Mouse (Mus musculus) adrenal gland, postnatal 4 days (tissue): ENCODE measurements at regions not wholly inside any gene's neighbourhood (a gene's known extent, or its start where the extent isn't known, plus 50 kb on each side); places are given as distances from the start of the nearest gene placed in this dataset.

Experiments used
- DNase-seq, 2 experiments: peaks; one replicate each; pipeline ENCODE4 v3.0.0; 2021 to 2022; ENCODE audit warnings: low spot score in 2 of 2, mixed read lengths in 2 of 2

DNA sequence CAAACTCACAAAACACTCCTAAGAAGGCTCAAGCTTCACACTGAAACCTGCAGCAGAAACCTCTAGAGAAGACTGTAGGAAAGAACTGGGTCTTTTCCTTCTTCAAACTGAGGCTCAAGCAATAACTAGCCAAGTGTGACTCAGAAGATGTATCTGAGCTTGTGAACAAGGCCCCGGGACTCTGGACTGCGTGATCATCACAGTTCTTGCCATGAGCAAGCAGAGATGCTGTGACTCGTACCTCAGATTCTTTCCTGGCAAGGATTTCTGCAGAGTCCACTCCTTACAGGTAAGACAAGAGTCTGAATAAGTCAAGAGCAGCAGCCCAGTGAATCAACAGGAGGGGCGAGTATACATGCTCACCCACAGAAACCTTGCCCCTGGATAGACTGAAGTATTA is 250.5 kb upstream of the Gm26657 start:
- no peak for DNase-seq

GRCm38 (mm10) chr4:56483708-56484107 is 256.2 kb upstream of the Gm26657 start:
- DNase-seq, result no peak

DNA sequence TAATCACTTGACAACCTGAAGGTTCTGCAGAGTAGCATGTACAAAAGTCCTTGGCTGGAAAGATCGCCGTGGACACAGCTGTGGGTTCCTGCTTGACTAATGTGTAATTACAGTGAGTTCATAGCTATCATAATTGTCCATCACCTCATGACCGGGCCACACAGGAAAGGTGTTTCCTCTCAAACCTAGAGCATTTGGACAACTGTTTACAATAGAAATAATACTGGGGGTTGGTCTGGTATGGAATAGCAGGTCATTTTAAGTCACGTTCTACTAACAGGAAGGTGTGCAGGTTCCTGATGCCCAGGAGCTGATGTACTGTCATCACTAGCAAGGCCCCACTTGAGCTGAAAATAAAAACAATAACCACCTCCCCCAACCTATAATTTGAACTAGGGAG is 283.1 kb upstream of the Gm26657 start:
- DNase-seq, result no peak

GRCm38 (mm10) chr4:56421575-56421974 is 318.3 kb upstream of the Gm26657 start:
- no peak for DNase-seq

DNA sequence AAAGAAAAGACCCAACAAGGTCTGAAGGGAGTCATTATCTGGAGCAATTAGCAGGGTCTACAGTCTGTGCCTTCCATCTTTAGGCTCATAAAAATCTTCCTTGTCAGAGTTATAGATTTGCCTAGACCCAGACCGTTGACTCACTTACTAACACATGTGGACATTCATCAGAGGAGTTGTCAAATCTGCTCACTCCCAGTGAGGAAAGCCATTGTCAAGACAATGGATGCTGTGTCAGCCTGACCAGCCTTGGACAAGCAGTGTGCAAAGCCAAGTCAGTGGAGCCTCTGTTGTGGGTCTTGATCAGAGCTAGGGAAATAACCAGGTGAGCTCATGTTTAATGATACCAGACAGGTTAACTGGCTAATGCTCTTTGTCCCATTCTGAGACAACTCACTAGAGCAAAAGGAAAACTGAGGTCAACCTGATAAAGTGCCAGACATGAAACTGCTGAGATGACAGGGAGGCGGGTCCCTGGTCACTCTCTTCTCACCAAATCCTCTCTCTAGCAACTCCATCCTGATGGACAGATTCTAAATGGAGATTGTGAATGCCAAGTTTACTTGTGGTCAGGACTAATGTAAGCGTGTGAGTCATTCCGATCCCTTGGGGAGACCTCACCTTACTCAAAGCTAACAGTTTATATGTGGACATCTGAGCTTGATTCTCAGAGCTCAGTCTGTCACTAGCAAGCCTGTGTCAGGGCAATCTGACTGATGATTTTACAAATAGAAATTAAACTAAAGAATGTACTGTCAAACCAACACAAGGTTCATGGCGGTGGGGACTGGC is 320.6 kb upstream of the Gm26657 start:
- no peak for DNase-seq

- DNase-seq, result no peak
Measured at GRCm38 (mm10) chr4:56411024-56411636, 328.7 kb upstream of the Gm26657 start.

DNA sequence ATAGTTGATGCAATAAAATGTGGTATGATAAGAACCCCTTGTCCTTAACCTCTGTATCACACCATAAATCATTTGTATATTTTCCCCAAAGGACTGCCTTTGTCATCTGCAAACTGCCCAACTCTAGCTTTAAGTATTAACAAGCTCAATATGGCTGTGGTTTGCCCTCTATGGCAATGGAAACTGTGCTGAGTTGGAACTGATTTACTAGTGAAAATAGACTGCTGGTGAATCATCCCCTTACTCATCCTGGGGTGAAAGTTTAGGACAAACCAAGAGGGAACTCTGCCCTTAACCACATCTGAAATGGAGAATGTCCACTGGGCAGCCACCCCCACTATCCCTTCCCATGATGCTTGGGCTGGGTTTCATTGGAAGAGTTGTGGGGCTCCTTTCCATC is 346.1 kb upstream of the Gm26657 start:
- DNase-seq, result no peak

GRCm38 (mm10) chr4:56387051-56387450 is 352.8 kb upstream of the Gm26657 start:
- DNase-seq, result no peak

DNA sequence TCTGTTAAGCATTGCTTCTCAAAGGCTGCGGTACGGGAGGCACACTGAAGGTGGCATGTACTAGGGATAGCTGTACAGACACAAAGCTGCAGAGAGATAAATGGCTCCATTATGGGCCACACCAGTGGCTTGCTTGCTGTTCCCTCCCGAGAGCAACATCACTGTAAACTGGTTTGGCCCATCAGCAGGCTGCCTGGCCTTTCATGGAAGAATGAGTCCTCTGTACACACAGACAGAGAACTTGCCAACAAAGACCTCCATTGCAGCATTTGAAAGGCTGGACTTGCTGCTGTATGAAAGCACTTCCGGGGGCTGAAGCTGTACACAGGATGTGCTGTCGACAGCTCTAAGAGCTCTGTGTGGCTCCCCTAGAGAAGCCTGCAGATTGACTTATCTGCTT is 364.1 kb upstream of the Gm26657 start:
- no peak for DNase-seq

- DNase-seq, result no peak
Measured at GRCm38 (mm10) chr4:56374466-56374865, 365.4 kb upstream of the Gm26657 start.

- DNase-seq, result no peak
Measured at GRCm38 (mm10) chr4:56373746-56374145, 366.1 kb upstream of the Gm26657 start.

- no peak for DNase-seq
Measured at GRCm38 (mm10) chr4:56373167-56373566, 366.7 kb upstream of the Gm26657 start.

- no peak for DNase-seq
Measured at GRCm38 (mm10) chr4:56372711-56373110, 367.2 kb upstream of the Gm26657 start.

- no peak for DNase-seq
Measured at GRCm38 (mm10) chr4:56364594-56364993, 375.3 kb upstream of the Gm26657 start.

GRCm38 (mm10) chr4:56362121-56362520 is 377.7 kb upstream of the Gm26657 start:
- no peak for DNase-seq

- DNase-seq, result no peak
Measured at GRCm38 (mm10) chr4:56349216-56349615, 390.7 kb upstream of the Gm26657 start.

- no peak for DNase-seq
Measured at GRCm38 (mm10) chr4:56325156-56325555, 414.7 kb upstream of the Gm26657 start.

DNA sequence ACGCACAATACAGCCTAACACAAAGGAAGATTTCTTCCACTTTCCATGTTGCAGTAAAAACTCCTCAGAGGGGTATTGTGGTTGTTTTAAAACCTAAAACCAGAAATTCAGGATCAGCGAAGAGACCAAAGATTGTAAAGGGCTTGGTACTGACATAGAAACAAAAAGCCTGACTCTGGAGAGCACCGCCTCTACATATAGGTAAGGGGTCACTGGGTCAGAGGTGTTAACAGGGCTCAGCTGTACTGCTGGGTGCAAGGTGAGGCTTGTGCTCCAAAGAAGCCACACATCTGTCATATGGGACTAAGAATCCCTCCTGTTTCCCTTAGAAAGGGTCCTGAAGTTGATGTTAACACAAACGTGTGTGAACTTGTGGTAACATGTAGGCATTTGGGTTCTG is 420.7 kb upstream of the Gm26657 start:
- DNase-seq, result no peak

- no peak for DNase-seq
Measured at GRCm38 (mm10) chr4:56305664-56306330, 434.1 kb upstream of the Gm26657 start.

GRCm38 (mm10) chr4:56304275-56304674 is 435.6 kb upstream of the Gm26657 start:
- no peak for DNase-seq

- DNase-seq, result no peak
Measured at GRCm38 (mm10) chr4:56287980-56288379, 451.9 kb upstream of the Gm26657 start.

DNA sequence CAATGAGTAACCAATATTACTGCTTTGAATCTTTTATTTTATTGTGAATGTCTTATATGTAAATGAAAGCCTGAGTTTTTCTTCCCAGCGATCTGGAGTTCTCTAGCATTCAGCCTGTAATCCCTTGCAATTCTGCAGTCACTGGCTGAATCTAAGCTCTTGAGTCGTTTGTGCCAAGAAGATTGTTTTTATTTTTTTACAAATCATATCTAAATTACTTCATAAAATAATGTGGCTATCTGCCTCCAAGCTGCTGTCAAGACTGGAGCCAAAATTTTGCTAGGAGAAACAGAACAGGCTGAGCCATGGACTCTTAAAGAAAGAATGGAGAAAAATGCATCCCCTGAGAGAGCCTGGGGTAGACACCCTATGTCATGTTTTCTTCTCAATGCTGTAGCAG is 455.4 kb upstream of the Gm26657 start:
- DNase-seq, result no peak
